Mouse (Mus musculus) small intestine, adult 2 months (tissue): ENCODE data around the gene Ccdc88c. TPM values are rescaled to one million over a fixed set of nuclear protein-coding genes. Genes with fewer than 3 reads are reported as not detected.

ENCODE experiments used
- H3K27ac ChIP-seq: fragments of 200-500 bp; 2 replicates; pipeline ENCODE4 v1.5.1; 2012; ENCODE audit warnings: low read depth, low read length, control low read depth, inconsistent platforms; ENCODE audit not compliant: insufficient read depth
- H3K27me3 ChIP-seq: fragments of 200-500 bp; 2 replicates; pipeline ENCODE4 v1.6.1; 2012; ENCODE audit warnings: mild to moderate bottlenecking, moderate library complexity, low read length, inconsistent platforms; ENCODE audit not compliant: control insufficient read depth, insufficient read depth
- H3K36me3 ChIP-seq: fragments of 200-500 bp; 2 replicates; pipeline ENCODE4 v1.6.1; 2012; ENCODE audit warnings: mild to moderate bottlenecking, low read length, control low read depth, inconsistent platforms; ENCODE audit not compliant: control insufficient read depth, insufficient read depth
- H3K4me1 ChIP-seq: fragments of 200-500 bp; 2 replicates; pipeline ENCODE4 v1.6.1; 2012; ENCODE audit warnings: low read length, inconsistent platforms, mixed read lengths; ENCODE audit not compliant: control insufficient read depth, insufficient read depth, insufficient read length
- H3K4me3 ChIP-seq: fragments of 200-500 bp; 2 replicates; pipeline ENCODE4 v1.5.1; 2012; ENCODE audit warnings: low read depth, mild to moderate bottlenecking, control low read depth, inconsistent platforms, low read length, moderate library complexity
- CTCF ChIP-seq: fragments of 200-500 bp; IDR thresholded peaks from 2 replicates; pipeline ENCODE4 v1.5.1; 2012; ENCODE audit warnings: low read depth, mild to moderate bottlenecking, control low read depth, inconsistent platforms, low read length, moderate library complexity, mixed read lengths; ENCODE audit not compliant: insufficient replicate concordance, insufficient read length; ENCODE audit errors: extremely low read depth
- POLR2A ChIP-seq: fragments of 200-500 bp; IDR thresholded peaks from 2 replicates; pipeline ENCODE4 v1.6.1; 2012; ENCODE audit warnings: low read depth, mild to moderate bottlenecking, control low read depth, inconsistent platforms, low read length, moderate library complexity
- WGBS: fragments of 180-500 bp; shearing (Covaris S2); methylation state at CpG from one replicate; pipeline ENCODE4 v1.1.7; 2018; 5-methylcytosine and 5-hydroxymethylcytosine counted together
- polyA plus RNA-seq: library from polyadenylated mRNA; depleted of rRNA; stranded (reverse); fragments of >200 nt; gene quantifications from 2 replicates; pipeline ENCODE4 v1.2.3, GENCODE M21; 2012

The Ccdc88c gene
- polyA plus RNA-seq, 1 experiment = 11.7 TPM

GRCm38 (mm10) chr12:100980551-100981008 lies 48.3 kb downstream of the Ccdc88c start:
- WGBS = 86% methylated on average over 9 of the region's 9 CpGs
- peak overlapping the region; percentile 20; the same call in 1 of the 2 replicates for H3K27ac ChIP-seq

GRCm38 (mm10) chr12:100979616-100980015 lies 49.2 kb downstream of the Ccdc88c start:
- Histone ChIP-seq H3K27me3 (no peaks in the 10 kb centered on the region), H3K4me1 (peaks cover 10% of the 10 kb centered on the region), H3K27ac (0 out of 2 replicates have a peak overlapping the region, but pooled peaks have one; percentile 64), H3K36me3 (peaks cover 12% of the 10 kb centered on the region), H3K4me3 (no peak overlapping the region)
- TF ChIP-seq POLR2A = no peak
- no peak for TF ChIP-seq CTCF
- WGBS = 76% methylated on average over 5 of the region's 5 CpGs

More at GRCm38 (mm10) chr12:100980551-100981008, 48.3 kb downstream of the Ccdc88c start:
- H3K36me3 ChIP-seq = peaks cover 12% of the 10 kb centered on the region
- no peaks in the 10 kb centered on the region for H3K27me3 ChIP-seq
- peaks cover 14% of the 10 kb centered on the region for H3K4me1 ChIP-seq
- no peak for TF ChIP-seq POLR2A
- TF ChIP-seq CTCF = no peak
- H3K4me3 ChIP-seq = no peak overlapping the region

GRCm38 (mm10) chr12:100977958-100978725 lies 50.7 kb downstream of the Ccdc88c start:
- peak overlapping the region; percentile 24; the same call in 1 of the 2 replicates for H3K27ac ChIP-seq
- H3K4me3 ChIP-seq = no peak overlapping the region
- peaks cover 16% of the 10 kb centered on the region for H3K36me3 ChIP-seq
- H3K4me1 ChIP-seq = peaks cover 10% of the 10 kb centered on the region
- 64% methylated on average over 15 of the region's 15 CpGs for WGBS
- no peak for TF ChIP-seq POLR2A
- TF ChIP-seq CTCF = no peak
- no peaks in the 10 kb centered on the region for H3K27me3 ChIP-seq

- no peak overlapping the region for H3K27ac ChIP-seq
- H3K4me1 ChIP-seq = peaks cover 9% of the 10 kb centered on the region
- no peak for TF ChIP-seq CTCF
- no peak for TF ChIP-seq POLR2A
- H3K27me3 ChIP-seq = no peaks in the 10 kb centered on the region
- H3K36me3 ChIP-seq = peaks cover 15% of the 10 kb centered on the region
- H3K4me3 ChIP-seq = no peak overlapping the region
Measured at GRCm38 (mm10) chr12:100977551-100977950, 51.3 kb downstream of the Ccdc88c start.

GRCm38 (mm10) chr12:100969808-100970207 lies 59.0 kb downstream of the Ccdc88c start:
- Histone ChIP-seq H3K27ac (no peak overlapping the region), H3K27me3 (no peaks in the 10 kb centered on the region), H3K4me1 (no peaks in the 10 kb centered on the region), H3K4me3 (no peak overlapping the region), H3K36me3 (peaks cover 40% of the 10 kb centered on the region)
- no peak for TF ChIP-seq POLR2A
- no peak for TF ChIP-seq CTCF
- WGBS = 79% methylated on average over 7 of the region's 7 CpGs

- H3K36me3 ChIP-seq = peaks cover 52% of the 10 kb centered on the region
- no peak for TF ChIP-seq CTCF
- TF ChIP-seq POLR2A = no peak
Measured at GRCm38 (mm10) chr12:100967383-100967782, 61.5 kb downstream of the Ccdc88c start.

GRCm38 (mm10) chr12:100966253-100966652 lies 62.6 kb downstream of the Ccdc88c start:
- no peak for TF ChIP-seq CTCF
- TF ChIP-seq POLR2A = no peak
- Histone ChIP-seq H3K4me3 (no peak overlapping the region), H3K27ac (no peak overlapping the region), H3K27me3 (no peaks in the 10 kb centered on the region), H3K36me3 (peaks cover 55% of the 10 kb centered on the region), H3K4me1 (no peaks in the 10 kb centered on the region)
- WGBS = 86% methylated on average over 9 of the region's 9 CpGs

More at GRCm38 (mm10) chr12:100967383-100967782, 61.5 kb downstream of the Ccdc88c start:
- Histone ChIP-seq H3K27me3 (no peaks in the 10 kb centered on the region), H3K4me3 (no peak overlapping the region), H3K27ac (no peak overlapping the region), H3K4me1 (no peaks in the 10 kb centered on the region)
- WGBS = 93% methylated on average over 12 of the region's 12 CpGs
